Mouse (Mus musculus): Measurements from ENCODE around the gene Rnf224. TPM values are rescaled to one million over a fixed set of nuclear protein-coding genes. Genes with fewer than 3 reads are reported as not detected.

Rnf224 gene
- total RNA-seq, 2 experiments from 2014 or later: not detected

GRCm38 (mm10) chr2:25256443-25257109, 20.0 kb upstream of the Rnf224 start:
- DNase-seq (ENCODE audit: low spot score in 2 of 2): peak in 1 of 2 experiments; percentile 43

GRCm38 (mm10) chr2:25255284-25255779, 18.7 kb upstream of the Rnf224 start, which contains the start of gene Tmem203:
Tmem203 (plus strand) TSS chr2:25255439.
- DNase-seq (ENCODE audit: low spot score in 2 of 2): peak; percentile 80 to 87

- no peak for DNase-seq (ENCODE audit: low spot score in 2 of 2)
These were observed 15.7 kb upstream of the Rnf224 start for GRCm38 (mm10) chr2:25252331-25252730.

- no peak for DNase-seq (ENCODE audit: low spot score in 2 of 2)
These were observed 9.8 kb upstream of the Rnf224 start, which contains the start of gene AL732309.1 for GRCm38 (mm10) chr2:25246183-25247072. AL732309.1 (minus strand) TSS chr2:25246863.

GRCm38 (mm10) chr2:25244144-25244543, 7.6 kb upstream of the Rnf224 start:
- no peak for DNase-seq (ENCODE audit: low spot score in 2 of 2)

GRCm38 (mm10) chr2:25243342-25243741, 6.8 kb upstream of the Rnf224 start:
- no peak for DNase-seq (ENCODE audit: low spot score in 2 of 2)

GRCm38 (mm10) chr2:25242101-25242506, 5.5 kb upstream of the Rnf224 start, which contains the start of the genes Rnf208 and Cysrt1:
Rnf208 (plus strand) TSS chr2:25242255.
Cysrt1 (minus strand) TSS chr2:25242452.
- DNase-seq (ENCODE audit: low spot score in 2 of 2): no peak

- DNase-seq (ENCODE audit: low spot score in 2 of 2): no peak
These were observed 4.8 kb upstream of the Rnf224 start for GRCm38 (mm10) chr2:25241438-25241775.

- peak; percentile 63 to 75 for DNase-seq (ENCODE audit: low spot score in 2 of 2)
These were observed 4.3 kb upstream of the Rnf224 start for GRCm38 (mm10) chr2:25240723-25241437.

GRCm38 (mm10) chr2:25240310-25240709, 3.7 kb upstream of the Rnf224 start:
- DNase-seq (ENCODE audit: low spot score in 2 of 2): no peak

- DNase-seq (ENCODE audit: low spot score in 2 of 2): no peak
These were observed 3.2 kb upstream of the Rnf224 start for GRCm38 (mm10) chr2:25239766-25240165.

GRCm38 (mm10) chr2:25238106-25238505, 1.5 kb upstream of the Rnf224 start:
- DNase-seq (ENCODE audit: low spot score in 2 of 2): no peak

GRCm38 (mm10) chr2:25237522-25237921, 935 bp upstream of the Rnf224 start:
- no peak for DNase-seq (ENCODE audit: low spot score in 2 of 2)

- DNase-seq (ENCODE audit: low spot score in 2 of 2): no peak
These were observed 1.9 kb downstream of the Rnf224 start for GRCm38 (mm10) chr2:25234551-25235220.

GRCm38 (mm10) chr2:25234050-25234449, 2.5 kb downstream of the Rnf224 start, which contains the start of gene Slc34a3:
Slc34a3 (minus strand) TSS chr2:25234364.
- no peak for DNase-seq (ENCODE audit: low spot score in 2 of 2)

GRCm38 (mm10) chr2:25233421-25233820, 3.2 kb downstream of the Rnf224 start:
- DNase-seq (ENCODE audit: low spot score in 2 of 2): no peak

- no peak for DNase-seq (ENCODE audit: low spot score in 2 of 2)
These were observed 5.5 kb downstream of the Rnf224 start for GRCm38 (mm10) chr2:25231038-25231437.

- no peak for DNase-seq (ENCODE audit: low spot score in 2 of 2)
These were observed 6.0 kb downstream of the Rnf224 start for GRCm38 (mm10) chr2:25230581-25230980.

GRCm38 (mm10) chr2:25229582-25229981, 7.0 kb downstream of the Rnf224 start:
- no peak for DNase-seq (ENCODE audit: low spot score in 2 of 2)

- DNase-seq (ENCODE audit: low spot score in 2 of 2): no peak
These were observed 7.5 kb downstream of the Rnf224 start for GRCm38 (mm10) chr2:25228995-25229530.
